Mouse (Mus musculus) CH12.LX (cell line): ENCODE data around the gene Grin3a. TPM values are rescaled to one million over a fixed set of nuclear protein-coding genes. Genes with fewer than 3 reads are reported as not detected.

Experiments
- DNase-seq: peaks from one replicate; pipeline ENCODE4 v3.0.0-alpha.2; 2013; ENCODE audit errors: extremely low read depth
- H3K27ac ChIP-seq: 2 replicates; pipeline ENCODE4 v1.5.1; 2012; ENCODE audit warnings: low read depth, mild to moderate bottlenecking, control low read depth, moderate library complexity; ENCODE audit not compliant: insufficient read depth
- H3K27me3 ChIP-seq: replicated peaks from 2 replicates; pipeline ENCODE3; 2012; ENCODE audit warnings: inconsistent platforms
- H3K36me3 ChIP-seq, 2 experiments: replicated peaks in 1 of 2; 2 replicates each; pipeline versions ENCODE3 to v1.6.1; 2012; ENCODE audit warnings: inconsistent platforms in 1 of 2, low read length in 1 of 2, mild to moderate bottlenecking in 1 of 2, mixed read lengths in 1 of 2, moderate library complexity in 1 of 2; ENCODE audit not compliant: control insufficient read depth in 1 of 2, insufficient read depth in 1 of 2
- H3K4me1 ChIP-seq, 2 experiments: 2 replicates each; pipeline ENCODE4 v1.6.1; 2012; ENCODE audit warnings: inconsistent platforms in 1 of 2, moderate library complexity in 1 of 2; ENCODE audit not compliant: insufficient read depth in 2 of 2, control insufficient read depth in 1 of 2
- H3K4me2 ChIP-seq: 2 replicates; pipeline ENCODE4 v1.6.1; 2012; ENCODE audit warnings: low read depth, mild to moderate bottlenecking, control low read depth; ENCODE audit not compliant: poor library complexity, insufficient read depth, severe bottlenecking
- H3K4me3 ChIP-seq, 3 experiments: fragments of 150-350 bp in 1 of 3; sonication (generic) in 1 of 3; replicated peaks in 1 of 3; 2 replicates each; pipeline versions ENCODE3 to v1.5.1; 2011 to 2012; ENCODE audit warnings: low read depth in 2 of 3, low read length in 2 of 3, mild to moderate bottlenecking in 2 of 3, moderate library complexity in 2 of 3, control low read depth in 1 of 3, improper control_type of control experiment in 1 of 3, inconsistent platforms in 1 of 3, mixed read lengths in 1 of 3; ENCODE audit not compliant: poor library complexity in 1 of 3
- H3K79me2 ChIP-seq: replicated peaks from 2 replicates; pipeline ENCODE4 v1.6.1; 2012; ENCODE audit warnings: mild to moderate bottlenecking, moderate library complexity; ENCODE audit not compliant: control insufficient read depth, poor library complexity, insufficient read depth, severe bottlenecking; ENCODE audit errors: extremely low read depth
- H3K9ac ChIP-seq: 2 replicates; pipeline ENCODE4 v1.6.1; 2012; ENCODE audit warnings: low read depth, mild to moderate bottlenecking, control low read depth, moderate library complexity; ENCODE audit not compliant: insufficient read depth
- H3K9me3 ChIP-seq: replicated peaks from 2 replicates; pipeline ENCODE3; 2012; ENCODE audit warnings: low read length, inconsistent platforms, mixed read lengths
- BHLHE40 ChIP-seq: IDR thresholded peaks from 2 replicates; pipeline ENCODE4 v1.6.1; 2011; ENCODE audit warnings: mild to moderate bottlenecking, low read depth, low read length, improper control_type of control experiment
- CHD1 ChIP-seq: IDR thresholded peaks from 2 replicates; pipeline ENCODE4 v1.6.1; 2012; ENCODE audit warnings: low read depth, low read length, improper control_type of control experiment, inconsistent platforms
- CTCF ChIP-seq, 2 experiments: IDR thresholded peaks in 1 of 2; conservative IDR thresholded peaks in 1 of 2; 2 replicates each; pipeline ENCODE4 v1.5.1; 2011 to 2012; ENCODE audit warnings: low read depth in 2 of 2, low read length in 2 of 2, improper control_type of control experiment in 1 of 2, inconsistent platforms in 1 of 2, mild to moderate bottlenecking in 1 of 2, moderate library complexity in 1 of 2
- E2F4 ChIP-seq: IDR thresholded peaks from 2 replicates; pipeline ENCODE4 v1.6.1; 2011; ENCODE audit warnings: low read depth, low read length, improper control_type of control experiment; ENCODE audit not compliant: insufficient replicate concordance
- ELF1 ChIP-seq: IDR thresholded peaks from 2 replicates; pipeline ENCODE4 v1.6.1; 2014; ENCODE audit warnings: low read depth, mild to moderate bottlenecking, inconsistent platforms, low read length, improper control_type of control experiment
- EP300 ChIP-seq: IDR thresholded peaks from 2 replicates; pipeline ENCODE4 v1.6.1; 2011; ENCODE audit warnings: low read length, improper control_type of control experiment
- ETS1 ChIP-seq: conservative IDR thresholded peaks from 2 replicates; pipeline ENCODE4 v1.6.1; 2012; ENCODE audit warnings: low read depth, mild to moderate bottlenecking, inconsistent platforms, low read length, improper control_type of control experiment, moderate library complexity
- IRF4 ChIP-seq: IDR thresholded peaks from 2 replicates; pipeline ENCODE4 v1.6.1; 2014; ENCODE audit warnings: low read depth, mild to moderate bottlenecking, inconsistent platforms, low read length, improper control_type of control experiment
- JUN ChIP-seq: IDR thresholded peaks from 2 replicates; pipeline ENCODE4 v1.6.1; 2011; ENCODE audit warnings: low read depth, mild to moderate bottlenecking, low read length, improper control_type of control experiment, moderate library complexity; ENCODE audit not compliant: insufficient read depth
- JUND ChIP-seq: conservative IDR thresholded peaks from 2 replicates; pipeline ENCODE4 v1.6.1; 2011; ENCODE audit warnings: low read depth, low read length, improper control_type of control experiment
- KAT2A ChIP-seq: IDR thresholded peaks from 2 replicates; pipeline ENCODE4 v1.6.1; 2012; ENCODE audit warnings: low read length, improper control_type of control experiment, inconsistent platforms; ENCODE audit not compliant: insufficient replicate concordance
- MAX ChIP-seq: IDR thresholded peaks from 2 replicates; pipeline ENCODE4 v1.6.1; 2011; ENCODE audit warnings: low read length, improper control_type of control experiment
- MEF2A ChIP-seq: IDR thresholded peaks from 2 replicates; pipeline ENCODE4 v1.6.1; 2014; ENCODE audit warnings: low read depth, mild to moderate bottlenecking, inconsistent platforms, low read length, improper control_type of control experiment, borderline replicate concordance
- MXI1 ChIP-seq: IDR thresholded peaks from 2 replicates; pipeline ENCODE4 v1.6.1; 2011; ENCODE audit warnings: mild to moderate bottlenecking, low read depth, low read length, improper control_type of control experiment
- NELFE ChIP-seq: IDR thresholded peaks from 2 replicates; pipeline ENCODE4 v1.6.1; 2011; ENCODE audit warnings: low read depth, low read length, improper control_type of control experiment
- NRF1 ChIP-seq: IDR thresholded peaks from 2 replicates; pipeline ENCODE4 v1.6.1; 2014; ENCODE audit warnings: low read depth, mild to moderate bottlenecking, inconsistent platforms, low read length, improper control_type of control experiment, moderate library complexity
- POLR2AphosphoS2 ChIP-seq: IDR thresholded peaks from 2 replicates; pipeline ENCODE4 v1.6.1; 2011; ENCODE audit warnings: low read depth, low read length, improper control_type of control experiment
- RAD21 ChIP-seq: IDR thresholded peaks from 2 replicates; pipeline ENCODE4 v1.6.1; 2011; ENCODE audit warnings: low read depth, mild to moderate bottlenecking, low read length, improper control_type of control experiment, moderate library complexity
- RCOR1 ChIP-seq: conservative IDR thresholded peaks from 2 replicates; pipeline ENCODE4 v1.6.1; 2012; ENCODE audit warnings: low read depth, mild to moderate bottlenecking, inconsistent platforms, low read length, improper control_type of control experiment
- SMC3 ChIP-seq: IDR thresholded peaks from 2 replicates; pipeline ENCODE4 v1.6.1; 2011; ENCODE audit warnings: low read depth, low read length, improper control_type of control experiment
- UBTF ChIP-seq: IDR thresholded peaks from 2 replicates; pipeline ENCODE4 v1.6.1; 2012; ENCODE audit warnings: low read depth, mild to moderate bottlenecking, inconsistent platforms, low read length, improper control_type of control experiment, moderate library complexity
- USF1 ChIP-seq: IDR thresholded peaks from 2 replicates; pipeline ENCODE4 v1.6.1; 2014; ENCODE audit warnings: low read depth, mild to moderate bottlenecking, inconsistent platforms, low read length, improper control_type of control experiment
- USF2 ChIP-seq: conservative IDR thresholded peaks from 2 replicates; pipeline ENCODE4 v1.6.1; 2011; ENCODE audit warnings: low read depth, low read length, improper control_type of control experiment
- ZKSCAN1 ChIP-seq: IDR thresholded peaks from 2 replicates; pipeline ENCODE4 v1.6.1; 2012; ENCODE audit warnings: low read depth, inconsistent platforms, low read length, improper control_type of control experiment, borderline replicate concordance
- ZMIZ1 ChIP-seq: IDR thresholded peaks from 2 replicates; pipeline ENCODE4 v1.6.1; 2012; ENCODE audit warnings: low read depth, mild to moderate bottlenecking, inconsistent platforms, low read length, improper control_type of control experiment
- ZNF384 ChIP-seq: IDR thresholded peaks from 2 replicates; pipeline ENCODE4 v1.6.1; 2012; ENCODE audit warnings: low read depth, low read length, improper control_type of control experiment, inconsistent platforms
- dilution Hi-C: fragments of 300-500 bp; cut with MboI; formaldehyde crosslinking; loops from 2 replicates; pipeline ENCODE4 v1.14.3; 2020; ENCODE audit warnings: low sequenced_read_pairs; ENCODE audit not compliant: extremely low pct_unique_long_range_greater_than_20kb, extremely low pct_ligation_motif_present
- in situ Hi-C: fragments of 300-500 bp; cut with MboI; formaldehyde crosslinking; loops from 3 replicates; pipeline ENCODE4 v1.14.3; 2019; ENCODE audit warnings: low sequenced_read_pairs, low pct_ligation_motif_present, low pct_unique_long_range_greater_than_20kb, mixed read lengths
- polyA plus RNA-seq: library from polyadenylated mRNA; unstranded; fragments of >175 nt; gene quantifications from 2 replicates; pipeline ENCODE4 v1.2.1, GENCODE M21; 2012; ENCODE audit warnings: low read depth; ENCODE audit not compliant: insufficient read length
- total RNA-seq, 2 experiments: library from RNA; depleted of rRNA; stranded (reverse); fragments of 300-350 nt in 1 of 2; fragments of >200 nt in 1 of 2; gene quantifications; 2 replicates each; pipeline ENCODE4 v1.2.3; 2012 to 2014

The Grin3a gene
- total and polyA plus RNA-seq, 3 experiments = 0.06 TPM; not detected in 2

GRCm38 (mm10) chr4:49676790-49677189 lies 168.8 kb downstream of the Grin3a start:
- dilution Hi-C loops (no loop called here), in situ Hi-C loops (no loop called here)

GRCm38 (mm10) chr4:49676071-49676470 lies 169.5 kb downstream of the Grin3a start:
- H3K9me3 ChIP-seq = no peaks in the 10 kb centered on the region
- TF ChIP-seq NRF1 = no peak
- TF ChIP-seq ZKSCAN1 = no peak
- no peak for TF ChIP-seq JUN
- no peak for TF ChIP-seq NELFE
- TF ChIP-seq UBTF = no peak
- no peak for TF ChIP-seq E2F4
- no peak overlapping the region for H3K9ac ChIP-seq
- H3K4me1 ChIP-seq = 0 out of 4 replicates have a peak, but pooled peaks cover 0 to 5% of the 10 kb centered on the region in 2 experiments
- no peaks in the 10 kb centered on the region for H3K27me3 ChIP-seq
- DNase-seq = no peak
- H3K36me3 ChIP-seq = no peaks in the 10 kb centered on the region
- no peak overlapping the region for H3K4me3 ChIP-seq
- dilution Hi-C loops = no loop called here
- no peak overlapping the region for H3K4me2 ChIP-seq
- H3K27ac ChIP-seq = no peak overlapping the region
- in situ Hi-C loops = no loop called here
- no peaks in the 10 kb centered on the region for H3K79me2 ChIP-seq

More at GRCm38 (mm10) chr4:49676790-49677189, 168.8 kb downstream of the Grin3a start:
- no peaks in the 10 kb centered on the region for H3K9me3 ChIP-seq
- H3K79me2 ChIP-seq = no peaks in the 10 kb centered on the region
- DNase-seq = no peak
- H3K4me1 ChIP-seq = 0 out of 4 replicates have a peak, but pooled peaks cover 0 to 5% of the 10 kb centered on the region in 2 experiments
- no peaks in the 10 kb centered on the region for H3K36me3 ChIP-seq
- no peak overlapping the region for H3K4me3 ChIP-seq
- H3K4me2 ChIP-seq = no peak overlapping the region
- no peak overlapping the region for H3K9ac ChIP-seq
- H3K27me3 ChIP-seq = no peaks in the 10 kb centered on the region
- no peak overlapping the region for H3K27ac ChIP-seq
- no peak for TF ChIP-seq ELF1
- no peak for TF ChIP-seq JUND
- TF ChIP-seq MAX = no peak
- no peak for TF ChIP-seq RAD21
- no peak for TF ChIP-seq BHLHE40
- TF ChIP-seq POLR2AphosphoS2 = no peak

DNA sequence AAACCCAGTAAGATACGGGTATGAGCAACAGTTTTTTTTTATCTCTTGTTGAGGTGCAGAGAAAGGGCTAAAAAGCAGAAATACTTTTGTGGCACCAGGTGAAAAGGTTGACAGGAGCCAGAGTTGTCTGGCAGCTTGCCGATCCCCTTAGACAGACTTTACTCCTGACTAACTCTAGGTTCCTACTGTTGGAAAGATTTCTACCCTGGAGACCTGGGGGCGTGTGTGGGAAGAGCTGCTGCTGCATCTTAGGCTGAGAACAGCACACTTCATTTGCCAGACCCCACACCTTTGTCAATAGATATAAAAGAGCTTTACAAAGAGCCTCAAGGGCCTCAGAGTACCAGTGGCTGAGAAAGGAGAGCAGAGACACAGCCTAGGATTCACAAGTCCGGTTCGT lies 180.7 kb downstream of the Grin3a start:
- no peaks in the 10 kb centered on the region for H3K9me3 ChIP-seq
- no peaks in the 10 kb centered on the region for H3K27me3 ChIP-seq
- H3K4me3 ChIP-seq = no peak overlapping the region
- in situ Hi-C loops = no loop called here
- no peak overlapping the region for H3K27ac ChIP-seq
- no peak overlapping the region for H3K4me2 ChIP-seq
- peaks cover 21 to 60% of the 10 kb centered on the region in 2 experiments for H3K36me3 ChIP-seq
- H3K79me2 ChIP-seq = no peaks in the 10 kb centered on the region
- no peak for DNase-seq
- no peaks in the 10 kb centered on the region for H3K4me1 ChIP-seq
- H3K9ac ChIP-seq = no peak overlapping the region
- no peak for TF ChIP-seq CTCF (conservative IDR thresholded peaks at IDR 0.05 in 1 of 2, IDR thresholded peaks at IDR 0.05 in 1 of 2; ENCODE audit: low read depth in 2 of 2, low read length in 2 of 2)
- TF ChIP-seq KAT2A = no peak
- TF ChIP-seq NELFE = no peak
- no peak for TF ChIP-seq POLR2AphosphoS2
- no peak for TF ChIP-seq SMC3
- no peak for TF ChIP-seq USF2
- no peak for TF ChIP-seq CHD1
- no peak for TF ChIP-seq ZMIZ1
- TF ChIP-seq RCOR1 = no peak
- no peak for TF ChIP-seq USF1
- TF ChIP-seq NRF1 = no peak
- TF ChIP-seq ELF1 = no peak
- TF ChIP-seq ZNF384 = no peak
- TF ChIP-seq ETS1 = no peak
- no peak for TF ChIP-seq EP300
- TF ChIP-seq MXI1 = no peak
- TF ChIP-seq IRF4 = no peak
- TF ChIP-seq RAD21 = no peak
- TF ChIP-seq MAX = no peak
- TF ChIP-seq MEF2A = no peak
- dilution Hi-C loops = no loop called here
